Mouse (Mus musculus): ENCODE results near the gene Micu2.

Gene Micu2

GRCm38 (mm10) chr14:57890011-57890842 lies 108.8 kb downstream of the Micu2 start, which contains the start of gene Zdhhc20:
Gene Zdhhc20, minus strand, starts transcription at chr14:57890276.
- DNase-seq: peak; percentile 95

GRCm38 (mm10) chr14:57889541-57890010 lies 109.5 kb downstream of the Micu2 start:
- DNase-seq: peak; percentile 35

DNA sequence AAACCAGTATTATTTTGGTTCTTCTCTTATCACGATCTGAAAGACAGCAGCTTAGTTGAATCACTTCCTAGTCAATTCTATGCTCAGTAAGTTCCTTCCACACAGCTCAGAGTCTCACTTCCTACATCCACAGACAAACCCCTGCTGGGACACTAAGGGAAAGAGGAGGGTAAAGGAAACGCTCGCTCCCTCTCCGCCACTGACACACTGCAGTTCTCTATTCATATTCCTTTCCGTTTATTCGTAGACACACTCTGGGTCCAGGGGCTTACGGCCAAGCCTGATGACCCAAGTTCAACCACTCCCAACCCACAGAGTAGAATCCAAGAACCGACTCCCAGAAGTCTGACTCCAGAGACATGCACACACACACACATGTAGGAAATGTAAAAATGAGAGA lies 111.9 kb downstream of the Micu2 start:
- peak; percentile 54 for DNase-seq

- no peak for DNase-seq
Observed at GRCm38 (mm10) chr14:57886032-57886431, 113.0 kb downstream of the Micu2 start.

- peak; percentile 62 for DNase-seq
Observed at GRCm38 (mm10) chr14:57883341-57883740, 115.7 kb downstream of the Micu2 start.

DNA sequence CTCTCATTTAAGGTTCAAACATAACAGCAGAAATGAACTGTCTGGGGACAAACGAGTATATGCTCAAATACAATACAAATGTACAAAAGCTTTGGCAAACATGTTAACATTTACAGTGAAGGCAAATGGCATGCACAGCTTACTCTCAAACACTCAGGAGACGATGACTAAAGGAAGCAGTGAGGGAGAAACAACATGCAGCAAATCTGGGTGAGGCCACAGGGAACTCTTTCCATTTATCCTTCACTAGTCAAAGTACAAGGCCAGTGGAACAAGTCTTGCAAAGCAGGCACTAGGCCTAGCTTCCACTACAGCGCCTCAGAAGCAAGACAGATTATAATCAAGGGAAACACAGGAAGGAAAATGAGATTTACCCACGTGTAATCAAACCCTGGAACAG lies 116.3 kb downstream of the Micu2 start:
- DNase-seq: peak; percentile 44

DNA sequence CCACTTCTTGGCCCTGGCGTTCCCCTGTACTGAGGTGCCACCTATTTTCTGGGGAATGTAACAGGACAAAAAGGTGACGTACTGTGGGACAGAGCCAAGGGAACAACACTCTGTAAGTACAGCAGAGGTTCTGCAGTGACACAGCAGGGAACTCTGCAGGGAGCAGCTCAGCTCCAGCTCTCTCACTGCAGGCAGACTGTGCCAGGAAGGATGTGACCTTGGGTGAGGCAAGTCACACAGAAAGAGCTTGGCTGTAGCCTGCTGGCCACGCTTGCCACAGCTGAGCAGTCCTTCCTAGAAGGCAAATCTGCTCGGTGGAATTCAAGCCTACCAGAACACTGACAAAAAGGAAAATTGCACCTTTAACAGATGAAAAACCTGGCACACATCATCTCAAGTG lies 117.3 kb downstream of the Micu2 start:
- peak; percentile 80 for DNase-seq

DNA sequence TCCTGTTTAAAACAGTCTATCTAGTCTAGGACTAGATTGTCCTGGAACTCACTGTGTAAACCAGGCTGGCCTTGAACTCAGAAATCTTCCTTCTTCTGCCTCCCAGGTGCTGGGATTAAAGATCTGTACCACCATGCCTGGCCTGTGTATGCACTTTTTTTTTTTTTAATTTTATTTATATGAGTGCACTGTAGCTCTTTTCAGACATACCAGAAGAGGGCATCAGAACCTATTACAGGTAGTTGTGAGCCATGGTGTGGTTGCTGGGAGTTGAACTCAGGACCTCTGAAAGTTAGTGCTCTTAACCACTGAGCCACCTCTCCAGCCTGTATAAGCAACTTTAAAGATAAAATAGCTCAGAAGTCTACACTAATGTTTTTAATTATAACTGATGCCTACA lies 118.0 kb downstream of the Micu2 start:
- DNase-seq: no peak

DNA sequence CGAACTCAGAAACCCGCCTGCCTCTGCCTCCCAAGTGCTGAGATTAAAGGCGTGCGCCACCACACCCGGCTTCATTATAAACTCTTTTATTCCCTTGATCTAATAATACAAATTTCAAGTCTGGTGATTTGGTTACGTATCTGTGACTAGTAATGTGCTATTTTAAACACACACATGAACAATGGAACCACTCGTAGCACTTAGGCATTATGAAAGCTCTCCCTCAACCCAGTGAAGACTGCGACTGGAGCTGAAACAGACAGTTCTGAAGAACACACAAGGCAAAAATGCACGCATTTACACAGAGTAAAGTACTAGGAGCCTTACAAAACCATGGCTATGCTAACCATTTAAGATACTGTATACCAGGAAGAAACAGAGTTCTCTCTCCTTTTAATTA lies 121.1 kb downstream of the Micu2 start:
- no peak for DNase-seq

DNA sequence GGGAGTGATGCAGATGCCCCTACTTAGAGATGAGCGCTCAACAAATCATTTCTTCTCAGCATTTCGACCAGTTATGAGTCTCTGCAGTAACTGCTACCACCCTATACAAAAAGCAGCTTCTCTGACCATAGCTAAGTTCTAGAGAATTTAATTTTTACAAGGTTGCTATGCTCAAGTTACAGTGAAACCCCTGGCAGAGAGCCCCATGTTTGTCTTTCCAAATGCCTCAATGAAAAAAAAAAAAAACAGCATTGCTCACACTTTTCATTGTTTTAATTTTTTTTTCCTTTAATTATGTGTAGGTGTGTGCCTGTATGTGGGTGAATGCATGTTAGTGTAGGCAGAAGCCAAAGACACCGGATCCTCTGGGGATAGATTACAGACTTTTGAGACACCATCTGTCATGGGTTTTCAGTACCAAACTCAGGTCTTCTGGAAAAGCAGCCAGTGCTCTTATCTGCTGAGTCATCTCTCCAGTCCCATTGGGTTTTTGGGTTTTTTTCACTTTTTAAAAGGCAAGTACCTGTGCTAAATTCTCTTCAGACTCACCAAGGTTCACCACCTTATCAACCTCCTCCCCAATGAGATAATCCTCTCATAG lies 132.3 kb downstream of the Micu2 start:
- no peak for DNase-seq
